Mouse (Mus musculus) kidney, embryonic 15.5 days (tissue): ENCODE measurements around the gene Nsmce3. TPM values are rescaled to one million over a fixed set of nuclear protein-coding genes. Genes with fewer than 3 reads are reported as not detected.

Source experiments
- ATAC-seq: fragments of 200-750 bp; cut with Nextera tagmentation; replicated peaks from 2 replicates; pipeline ENCODE4 v1.8.0; 2017; ENCODE audit warnings: moderate TSS enrichment; ENCODE audit not compliant: low FRiP score
- H3K27ac ChIP-seq: fragments of 300-500 bp; sonication (generic); 2 replicates; pipeline ENCODE4 v1.5.1; 2015; ENCODE audit warnings: mild to moderate bottlenecking, inconsistent platforms
- H3K27me3 ChIP-seq: fragments of 300-500 bp; sonication (generic); 2 replicates; pipeline ENCODE4 v1.6.1; 2015; ENCODE audit warnings: inconsistent platforms
- H3K36me3 ChIP-seq: fragments of 300-500 bp; sonication (generic); 2 replicates; pipeline ENCODE4 v1.6.1; 2015; ENCODE audit warnings: inconsistent platforms
- H3K4me1 ChIP-seq: fragments of 300-500 bp; sonication (generic); 2 replicates; pipeline ENCODE4 v1.6.1; 2015; ENCODE audit warnings: inconsistent platforms
- H3K4me2 ChIP-seq: fragments of 300-500 bp; sonication (generic); 2 replicates; pipeline ENCODE4 v1.6.1; 2015; ENCODE audit warnings: moderate library complexity, mild to moderate bottlenecking, inconsistent platforms
- H3K4me3 ChIP-seq: fragments of 300-500 bp; sonication (generic); replicated peaks from 2 replicates; pipeline ENCODE4 v1.5.1; 2015; ENCODE audit warnings: mild to moderate bottlenecking, inconsistent platforms
- H3K9ac ChIP-seq: fragments of 300-500 bp; sonication (generic); 2 replicates; pipeline ENCODE4 v1.6.1; 2015; ENCODE audit warnings: mild to moderate bottlenecking, inconsistent platforms
- H3K9me3 ChIP-seq: fragments of 300-500 bp; sonication (generic); replicated peaks from 2 replicates; pipeline ENCODE4 v1.6.1; 2016; ENCODE audit warnings: inconsistent platforms
- WGBS: fragments of 180-500 bp; shearing (Covaris S2); methylation state at CpG from one replicate; pipeline ENCODE4 v1.1.7; 2015; ENCODE audit warnings: mixed read lengths; 5-methylcytosine and 5-hydroxymethylcytosine counted together
- polyA plus RNA-seq: library from polyadenylated mRNA; unstranded; fragments of >200 nt; fragmentation: Nextera tagmentation; extraction: Ambion mirVana; gene quantifications from 2 replicates; pipeline ENCODE4 v1.2.1, GENCODE M21; 2015

The Nsmce3 gene
- polyA plus RNA-seq: 10.5 and 10.8 TPM in 2 replicates

- ATAC-seq: peak; percentile 98
- peaks cover 6% of the 10 kb centered on the region; the same call in 1 of the 2 replicates for H3K36me3 ChIP-seq
- H3K9ac ChIP-seq: peak within 1 kb of the TSS; percentile 91
- H3K4me1 ChIP-seq: peaks cover 23% of the 10 kb centered on the region
- H3K4me2 ChIP-seq: peak within 1 kb of the TSS; percentile 81
- H3K4me3 ChIP-seq: peak within 1 kb of the TSS; percentile 93
- peak within 1 kb of the TSS; percentile 97 for H3K27ac ChIP-seq
- under 1% methylated on average over 57 of the region's 57 CpGs for WGBS
- no peaks in the 10 kb centered on the region for H3K9me3 ChIP-seq
- H3K27me3 ChIP-seq: no peaks in the 10 kb centered on the region
These were observed at the start of gene Nsmce3 for GRCm38 (mm10) chr7:64872743-64873241. TSS of gene Nsmce3 (minus strand) at chr7:64872997.

- H3K9me3 ChIP-seq: no peaks in the 10 kb centered on the region
- ATAC-seq: no peak
- H3K36me3 ChIP-seq: no peaks in the 10 kb centered on the region
- 82% methylated on average over 13 of the region's 13 CpGs for WGBS
- H3K9ac ChIP-seq: no peak overlapping the region
- H3K4me3 ChIP-seq: no peak overlapping the region
- no peaks in the 10 kb centered on the region for H3K27me3 ChIP-seq
- H3K27ac ChIP-seq: no peak overlapping the region
- no peaks in the 10 kb centered on the region for H3K4me1 ChIP-seq
- H3K4me2 ChIP-seq: no peak overlapping the region
These were observed 48.4 kb upstream of the Nsmce3 start for GRCm38 (mm10) chr7:64921189-64921588.

GRCm38 (mm10) chr7:64920735-64921134 is 47.9 kb upstream of the Nsmce3 start:
- no peak for ATAC-seq

GRCm38 (mm10) chr7:64916654-64917053 is 43.9 kb upstream of the Nsmce3 start:
- H3K9me3 ChIP-seq: no peaks in the 10 kb centered on the region
- H3K36me3 ChIP-seq: no peaks in the 10 kb centered on the region
- H3K27me3 ChIP-seq: no peaks in the 10 kb centered on the region
- H3K9ac ChIP-seq: no peak overlapping the region
- H3K4me1 ChIP-seq: no peaks in the 10 kb centered on the region
- no peak overlapping the region for H3K27ac ChIP-seq
- no peak overlapping the region for H3K4me3 ChIP-seq
- H3K4me2 ChIP-seq: no peak overlapping the region
- WGBS: 30% methylated on average over 7 of the region's 7 CpGs
- no peak for ATAC-seq

More at GRCm38 (mm10) chr7:64920735-64921134, 47.9 kb upstream of the Nsmce3 start:
- Histone ChIP-seq H3K27ac (no peak overlapping the region), H3K4me2 (no peak overlapping the region), H3K9ac (no peak overlapping the region), H3K4me1 (no peaks in the 10 kb centered on the region), H3K9me3 (no peaks in the 10 kb centered on the region), H3K27me3 (no peaks in the 10 kb centered on the region), H3K4me3 (no peak overlapping the region), H3K36me3 (no peaks in the 10 kb centered on the region)
- 84% methylated on average over 5 of the region's 5 CpGs for WGBS

- Histone ChIP-seq H3K9ac (no peak overlapping the region), H3K4me3 (no peak overlapping the region), H3K4me1 (no peaks in the 10 kb centered on the region), H3K36me3 (no peaks in the 10 kb centered on the region), H3K27me3 (no peaks in the 10 kb centered on the region), H3K27ac (no peak overlapping the region), H3K4me2 (no peak overlapping the region), H3K9me3 (no peaks in the 10 kb centered on the region)
- ATAC-seq: no peak
- WGBS: 76% methylated on average over 2 of the region's 2 CpGs
These were observed 42.3 kb upstream of the Nsmce3 start for GRCm38 (mm10) chr7:64915121-64915520.

GRCm38 (mm10) chr7:64911945-64912344 is 39.1 kb upstream of the Nsmce3 start:
- Histone ChIP-seq H3K9ac (no peak overlapping the region), H3K9me3 (no peaks in the 10 kb centered on the region), H3K27ac (no peak overlapping the region), H3K4me1 (no peaks in the 10 kb centered on the region), H3K27me3 (no peaks in the 10 kb centered on the region), H3K4me2 (no peak overlapping the region), H3K4me3 (no peak overlapping the region), H3K36me3 (no peaks in the 10 kb centered on the region)
- WGBS: 67% methylated on average over 2 of the region's 2 CpGs
- ATAC-seq: no peak

- Histone ChIP-seq H3K4me2 (no peak overlapping the region), H3K36me3 (no peaks in the 10 kb centered on the region), H3K4me1 (no peaks in the 10 kb centered on the region), H3K27me3 (no peaks in the 10 kb centered on the region), H3K9ac (no peak overlapping the region), H3K9me3 (no peaks in the 10 kb centered on the region), H3K27ac (no peak overlapping the region), H3K4me3 (no peak overlapping the region)
- 78% methylated on average over 2 of the region's 2 CpGs for WGBS
- ATAC-seq: no peak
These were observed 37.4 kb upstream of the Nsmce3 start for GRCm38 (mm10) chr7:64910208-64910607.

- H3K4me2 ChIP-seq: no peak overlapping the region
- WGBS: 79% methylated on average over 5 of the region's 5 CpGs
- ATAC-seq: no peak
These were observed 34.2 kb upstream of the Nsmce3 start for GRCm38 (mm10) chr7:64906955-64907354.

GRCm38 (mm10) chr7:64905506-64905905 is 32.7 kb upstream of the Nsmce3 start:
- Histone ChIP-seq H3K4me2 (no peak overlapping the region), H3K4me3 (no peak overlapping the region), H3K36me3 (no peaks in the 10 kb centered on the region), H3K27me3 (no peaks in the 10 kb centered on the region), H3K4me1 (no peaks in the 10 kb centered on the region), H3K27ac (no peak overlapping the region), H3K9ac (no peak overlapping the region), H3K9me3 (no peaks in the 10 kb centered on the region)
- no peak for ATAC-seq
- 86% methylated on average over 3 of the region's 3 CpGs for WGBS

More at GRCm38 (mm10) chr7:64906955-64907354, 34.2 kb upstream of the Nsmce3 start:
- no peaks in the 10 kb centered on the region for H3K36me3 ChIP-seq
- H3K4me3 ChIP-seq: no peak overlapping the region
- H3K4me1 ChIP-seq: no peaks in the 10 kb centered on the region
- no peaks in the 10 kb centered on the region for H3K27me3 ChIP-seq
- no peak overlapping the region for H3K9ac ChIP-seq
- no peak overlapping the region for H3K27ac ChIP-seq
- H3K9me3 ChIP-seq: no peaks in the 10 kb centered on the region

GRCm38 (mm10) chr7:64900249-64900648 is 27.5 kb upstream of the Nsmce3 start:
- Histone ChIP-seq H3K9me3 (no peaks in the 10 kb centered on the region), H3K4me3 (no peak overlapping the region), H3K4me1 (no peaks in the 10 kb centered on the region), H3K36me3 (no peaks in the 10 kb centered on the region), H3K4me2 (no peak overlapping the region), H3K9ac (no peak overlapping the region), H3K27me3 (no peaks in the 10 kb centered on the region), H3K27ac (no peak overlapping the region)
- ATAC-seq: no peak
- WGBS: 82% methylated on average over 2 of the region's 2 CpGs

GRCm38 (mm10) chr7:64896587-64896986 is 23.8 kb upstream of the Nsmce3 start:
- Histone ChIP-seq H3K27ac (no peak overlapping the region), H3K36me3 (no peaks in the 10 kb centered on the region), H3K4me1 (no peaks in the 10 kb centered on the region), H3K4me2 (no peak overlapping the region), H3K9me3 (no peaks in the 10 kb centered on the region), H3K4me3 (no peak overlapping the region), H3K27me3 (no peaks in the 10 kb centered on the region), H3K9ac (no peak overlapping the region)
- 92% methylated on average over 6 of the region's 6 CpGs for WGBS
- ATAC-seq: no peak

GRCm38 (mm10) chr7:64895685-64896101 is 22.9 kb upstream of the Nsmce3 start:
- Histone ChIP-seq H3K9ac (no peak overlapping the region), H3K36me3 (no peaks in the 10 kb centered on the region), H3K4me1 (no peaks in the 10 kb centered on the region), H3K27me3 (no peaks in the 10 kb centered on the region), H3K9me3 (no peaks in the 10 kb centered on the region), H3K4me3 (no peak overlapping the region), H3K4me2 (no peak overlapping the region), H3K27ac (no peak overlapping the region)
- ATAC-seq: peak; percentile 66; the same call in 1 of the 2 replicates
- WGBS: 29% methylated on average over 5 of the region's 5 CpGs

- no peak overlapping the region for H3K9ac ChIP-seq
- ATAC-seq: no peak
- no peak overlapping the region for H3K27ac ChIP-seq
- no peaks in the 10 kb centered on the region for H3K27me3 ChIP-seq
- H3K9me3 ChIP-seq: no peaks in the 10 kb centered on the region
- no peaks in the 10 kb centered on the region for H3K36me3 ChIP-seq
- no peak overlapping the region for H3K4me3 ChIP-seq
- no peaks in the 10 kb centered on the region for H3K4me1 ChIP-seq
- 59% methylated on average over 3 of the region's 3 CpGs for WGBS
- no peak overlapping the region for H3K4me2 ChIP-seq
These were observed 18.3 kb upstream of the Nsmce3 start for GRCm38 (mm10) chr7:64891139-64891538.
